Mouse (Mus musculus): ENCODE measurements around the gene Rhobtb3.

DNA sequence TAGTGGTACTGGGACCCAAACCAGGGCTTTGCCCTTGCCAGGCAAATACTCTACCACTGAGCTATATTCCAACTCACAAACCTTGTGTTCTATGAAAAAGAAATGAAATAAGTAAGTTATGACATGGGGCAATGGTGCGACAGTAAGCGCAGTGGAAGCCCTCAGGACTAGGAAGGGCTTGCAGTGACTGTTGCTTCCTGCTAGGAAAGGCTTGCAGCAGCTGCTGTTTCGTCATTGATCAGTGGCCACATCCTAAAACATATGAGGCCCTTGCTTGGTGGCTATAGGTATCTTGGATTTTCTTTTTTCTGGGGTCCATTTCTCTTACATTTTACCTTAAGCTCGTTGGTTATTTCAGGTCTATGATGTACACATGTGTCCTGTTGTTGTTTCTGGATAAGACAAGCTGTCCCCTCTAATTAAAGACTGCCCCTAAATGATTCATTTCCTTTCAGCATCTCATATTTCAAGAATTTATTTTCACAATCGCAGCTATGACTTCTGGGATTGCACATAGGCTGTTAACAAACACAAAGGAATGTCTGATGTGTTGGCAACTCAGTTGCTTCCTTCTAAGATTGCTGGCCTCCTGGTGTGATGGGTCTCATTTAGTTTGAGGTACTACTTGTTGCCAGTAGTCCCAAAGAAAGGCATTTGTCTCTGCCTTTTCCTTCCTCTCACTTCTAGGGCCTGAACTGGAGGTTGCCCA lies 119.0 kb downstream of the Rhobtb3 start:
- TF ChIP-seq POLR2A (IDR thresholded peaks at IDR 0.05; ENCODE audit: insufficient read depth, low read depth, low read length) (no peak), CTCF (IDR thresholded peaks at IDR 0.05; ENCODE audit: insufficient read depth, low read depth, low read length) (no peak)

All from olfactory bulb, adult 2 months (tissue).